Mouse (Mus musculus) bone marrow, adult 2 months (tissue): Measurements from ENCODE around the gene Plk1.

ENCODE experiments used
- CTCF ChIP-seq: fragments of 200-500 bp; IDR thresholded peaks from 2 replicates; pipeline ENCODE4 v1.5.1; 2011; ENCODE audit warnings: low read length, control low read depth; ENCODE audit not compliant: control insufficient read depth, insufficient read depth
- POLR2A ChIP-seq: fragments of 200-500 bp; IDR thresholded peaks from 2 replicates; pipeline ENCODE4 v1.6.1; 2011; ENCODE audit warnings: low read depth, mild to moderate bottlenecking, control low read depth, low read length, borderline replicate concordance; ENCODE audit not compliant: control insufficient read depth

DNA sequence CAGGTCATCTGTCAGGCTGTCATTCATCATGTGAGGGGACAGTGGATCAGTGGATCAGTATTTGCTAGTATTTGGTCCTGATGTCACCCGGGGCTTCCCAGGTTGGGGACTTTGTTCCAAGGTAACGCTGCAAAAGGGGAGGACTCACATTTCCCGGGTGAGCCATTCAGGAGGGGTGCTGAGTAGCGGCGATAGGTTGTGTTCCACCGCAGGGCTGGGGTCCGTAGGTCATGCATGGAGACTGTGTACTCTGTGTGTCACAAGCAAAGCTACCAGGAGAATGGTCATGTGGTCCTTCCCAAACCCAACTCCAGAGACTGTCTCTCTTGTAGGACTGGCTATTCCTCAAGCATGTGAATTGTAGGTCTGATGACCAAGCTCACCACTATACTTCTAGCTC, 21.5 kb downstream of the Plk1 start:
- TF ChIP-seq CTCF (no peak), POLR2A (no peak)
